20 mouse cellular contexts compared by ENCODE assay signal in genomic region chr17:32202972-32203371, GRCm38 (mm10). TPM values are rescaled to one million over a fixed set of nuclear protein-coding genes. Genes with fewer than 3 reads are reported as not detected.
"Had no signal": no experiment of that assay in that cellular context is flagged by ENCODE, and none has a peak within 500 bp of the region (broad histone marks: within the 10 kb centered on the region; RNA-seq: fewer than 3 reads in every experiment).

No protein-coding gene starts in this region.

- H3K4me3 ChIP-seq: lung, embryonic 15.5 days; megakaryocyte, embryonic 14.5 days; midbrain, embryonic 13.5 days; midbrain, embryonic 15.5 days; neural tube, embryonic 12.5 days; stomach, embryonic 15.5 days had no signal

- DNase-seq: liver, postnatal 0 days; lung, adult 2 months; lung, postnatal 14 days; lung, postnatal 36 days; right cerebral cortex, postnatal 14 days; thymus, adult 2 months; thymus, postnatal 25 days had no signal

- H3K27me3 ChIP-seq: lung, embryonic 15.5 days; megakaryocyte, embryonic 14.5 days; midbrain, embryonic 13.5 days; midbrain, embryonic 15.5 days; neural tube, embryonic 12.5 days; stomach, embryonic 15.5 days had no signal

- H3K4me1 ChIP-seq: midbrain, embryonic 13.5 days; midbrain, embryonic 15.5 days; neural tube, embryonic 12.5 days had no signal

- H3K27ac ChIP-seq: lung, embryonic 15.5 days; macrophage; midbrain, embryonic 13.5 days; midbrain, embryonic 15.5 days; neural tube, embryonic 12.5 days; stomach, embryonic 15.5 days; stomach, postnatal 0 days had no signal

- H3K9ac ChIP-seq: liver, postnatal 0 days; lung, embryonic 15.5 days; midbrain, embryonic 13.5 days; midbrain, embryonic 15.5 days; neural tube, embryonic 12.5 days; stomach, embryonic 15.5 days had no signal

- H3K9me3 ChIP-seq: lung, embryonic 15.5 days; megakaryocyte, embryonic 14.5 days; midbrain, embryonic 13.5 days; midbrain, embryonic 15.5 days; neural tube, embryonic 12.5 days; stomach, embryonic 15.5 days had no signal

- ATAC-seq: liver, postnatal 0 days; lung, postnatal 0 days; midbrain, embryonic 13.5 days; midbrain, embryonic 15.5 days had no signal

- H3K4me2 ChIP-seq: lung, embryonic 15.5 days; midbrain, embryonic 11.5 days; midbrain, embryonic 13.5 days; midbrain, embryonic 15.5 days; neural tube, embryonic 12.5 days; stomach, embryonic 15.5 days had no signal

RNA-seq across cellular contexts. Expression of gene Ephx3, which starts 13.6 kb away (rescaled TPM):
- total RNA-seq: megakaryocyte progenitor cell, adult 5-6 weeks; monocyte, adult 5-6 weeks had no signal
- polyA plus RNA-seq: liver, postnatal 0 days; macrophage had no signal

RNA-seq across cellular contexts. Expression of gene Notch3, which starts 36.3 kb away (rescaled TPM):
- total RNA-seq: monocyte, adult 5-6 weeks; neutrophil, adult 5-6 weeks had no signal
- polyA plus RNA-seq: macrophage had no signal
